17 mouse cellular contexts compared by ENCODE assay signal in the genomic region with DNA sequence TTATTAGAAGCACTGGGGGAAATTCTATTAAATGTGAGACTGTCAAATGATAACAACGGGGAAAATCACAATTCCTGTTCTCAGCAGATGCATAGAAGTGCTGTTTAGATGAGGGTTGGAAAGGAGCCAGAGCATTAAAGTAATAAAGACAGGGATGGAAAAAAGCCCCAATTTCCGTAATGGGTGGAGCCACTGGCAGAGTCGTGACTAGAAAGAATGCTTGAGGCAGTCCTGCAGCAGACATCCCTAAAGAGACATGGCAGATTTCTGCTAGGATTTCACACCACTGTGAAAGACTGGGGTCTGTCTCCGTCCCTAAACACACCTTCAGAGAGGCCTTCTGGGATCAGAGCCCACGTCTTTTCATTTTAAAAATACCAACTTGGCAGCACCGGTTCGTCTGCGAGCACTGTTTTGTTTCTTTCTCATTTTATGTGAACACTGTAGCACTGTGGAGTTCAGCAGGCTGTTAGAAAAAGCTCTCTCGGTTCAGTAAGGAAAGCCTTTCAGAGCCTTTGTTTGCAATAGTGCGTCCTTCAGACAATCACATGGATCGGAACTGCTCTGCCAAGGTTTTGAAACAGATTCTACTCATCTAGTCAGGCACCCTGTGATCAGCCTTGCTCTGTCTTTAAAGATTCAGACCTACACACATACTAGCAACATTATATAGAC. TPM values are rescaled to one million over a fixed set of nuclear protein-coding genes. Genes with fewer than 3 reads are reported as not detected.
DNase-seq lines count a peak whose midpoint lies in the region; ATAC-seq and TF ChIP-seq lines count a peak whose summit lies in the region.
"Had no signal": no experiment of that assay in that cellular context is flagged by ENCODE, and none has a peak within 500 bp of the region (broad histone marks: within the 10 kb centered on the region; RNA-seq: fewer than 3 reads in every experiment).

No protein-coding gene starts in this region.

- no peak for TF ChIP-seq CTCF in kidney, postnatal 0 days (IDR thresholded peaks at IDR 0.05; ENCODE audit: low read depth)
- no peak for TF ChIP-seq CTCF in hindbrain, postnatal 0 days (IDR thresholded peaks at IDR 0.05; ENCODE audit: low read depth)
- no peak for TF ChIP-seq CTCF in midbrain, postnatal 0 days (IDR thresholded peaks at IDR 0.05)

- H3K27ac ChIP-seq in kidney, postnatal 0 days = no peak overlapping the region
- H3K27ac ChIP-seq in embryonic facial prominence, embryonic 15.5 days (replicated peaks) = no peak overlapping the region
- peak overlapping the region; percentile 54 for H3K27ac ChIP-seq in hindbrain, postnatal 0 days
- H3K27ac ChIP-seq in midbrain, postnatal 0 days (ENCODE audit: low read depth, low read length) = peak overlapping the region; percentile 39
- H3K27ac ChIP-seq: embryonic facial prominence, embryonic 12.5 days; gastrocnemius, adult 2 months; heart, embryonic 15.5 days; liver, embryonic 13.5 days; midbrain, embryonic 12.5 days had no signal

- H3K4me1 ChIP-seq in kidney, postnatal 0 days (replicated peaks; ENCODE audit: insufficient read depth, low read length) = no peaks in the 10 kb centered on the region
- peaks cover 3% of the 10 kb centered on the region; the same call in 1 of the 2 replicates for H3K4me1 ChIP-seq in embryonic facial prominence, embryonic 15.5 days
- no peaks in the 10 kb centered on the region for H3K4me1 ChIP-seq in hindbrain, postnatal 0 days (ENCODE audit: insufficient read depth, low read length)
- no peaks in the 10 kb centered on the region for H3K4me1 ChIP-seq in midbrain, postnatal 0 days (ENCODE audit: insufficient read depth, low read length)
- H3K4me1 ChIP-seq: liver, embryonic 13.5 days; midbrain, embryonic 12.5 days had no signal

- no peaks in the 10 kb centered on the region for H3K36me3 ChIP-seq in kidney, postnatal 0 days (ENCODE audit: insufficient read depth, low read length)
- no peaks in the 10 kb centered on the region for H3K36me3 ChIP-seq in embryonic facial prominence, embryonic 15.5 days
- H3K36me3 ChIP-seq in hindbrain, postnatal 0 days (ENCODE audit: insufficient read depth, low read length) = no peaks in the 10 kb centered on the region
- no peaks in the 10 kb centered on the region for H3K36me3 ChIP-seq in midbrain, postnatal 0 days (ENCODE audit: insufficient read depth, low read length)
- H3K36me3 ChIP-seq: embryonic facial prominence, embryonic 12.5 days; heart, embryonic 15.5 days; liver, embryonic 13.5 days; midbrain, embryonic 12.5 days had no signal

- H3K4me3 ChIP-seq in kidney, postnatal 0 days (replicated peaks; ENCODE audit: low read depth, low read length) = no peak overlapping the region
- H3K4me3 ChIP-seq in embryonic facial prominence, embryonic 15.5 days (replicated peaks) = 0 out of 2 replicates have a peak overlapping the region, but pooled peaks have one; percentile 1
- H3K4me3 ChIP-seq in hindbrain, postnatal 0 days (ENCODE audit: low read length) = no peak overlapping the region
- H3K4me3 ChIP-seq in midbrain, postnatal 0 days (ENCODE audit: low read depth, low read length) = no peak overlapping the region
- H3K4me3 ChIP-seq: embryonic facial prominence, embryonic 12.5 days; gastrocnemius, adult 2 months; heart, embryonic 15.5 days; liver, embryonic 13.5 days; midbrain, embryonic 12.5 days had no signal

- peak overlapping the region; percentile 8; the same call in 1 of the 2 replicates for H3K4me2 ChIP-seq in kidney, postnatal 0 days (ENCODE audit: low read length)
- peak overlapping the region; percentile 21 for H3K4me2 ChIP-seq in embryonic facial prominence, embryonic 15.5 days (replicated peaks)
- H3K4me2 ChIP-seq in hindbrain, postnatal 0 days (ENCODE audit: low read depth, low read length) = peak overlapping the region; percentile 8; the same call in 1 of the 2 replicates
- H3K4me2 ChIP-seq in midbrain, postnatal 0 days (ENCODE audit: low read depth, low read length, poor library complexity, severe bottlenecking) = 0 out of 2 replicates have a peak overlapping the region, but pooled peaks have one; percentile 15
- H3K4me2 ChIP-seq: embryonic facial prominence, embryonic 12.5 days; heart, embryonic 15.5 days; liver, embryonic 13.5 days; midbrain, embryonic 12.5 days had no signal

- no peak overlapping the region for H3K9ac ChIP-seq in kidney, postnatal 0 days (ENCODE audit: low read depth, low read length)
- no peak overlapping the region for H3K9ac ChIP-seq in embryonic facial prominence, embryonic 15.5 days
- H3K9ac ChIP-seq in hindbrain, postnatal 0 days (replicated peaks; ENCODE audit: low read length) = no peak overlapping the region
- H3K9ac ChIP-seq in midbrain, postnatal 0 days (replicated peaks; ENCODE audit: low read length, poor library complexity, severe bottlenecking) = no peak overlapping the region
- H3K9ac ChIP-seq: embryonic facial prominence, embryonic 12.5 days; heart, embryonic 15.5 days; liver, embryonic 13.5 days; midbrain, embryonic 12.5 days had no signal

- no peak for ATAC-seq in kidney, postnatal 0 days (replicated peaks; ENCODE audit: low FRiP score, low read depth)
- no peak for ATAC-seq in embryonic facial prominence, embryonic 15.5 days (ENCODE audit: insufficient number of reproducible peaks, low FRiP score, low TSS enrichment, low read depth)
- ATAC-seq in hindbrain, postnatal 0 days = peak; percentile 38; the same call in 1 of the 2 replicates
- no peak for ATAC-seq in midbrain, postnatal 0 days (ENCODE audit: low FRiP score)

- no peaks in the 10 kb centered on the region for H3K27me3 ChIP-seq in kidney, postnatal 0 days (ENCODE audit: insufficient read depth, low read length)
- H3K27me3 ChIP-seq in embryonic facial prominence, embryonic 15.5 days = no peaks in the 10 kb centered on the region
- H3K27me3 ChIP-seq in hindbrain, postnatal 0 days (ENCODE audit: insufficient read depth, low read length) = no peaks in the 10 kb centered on the region
- no peaks in the 10 kb centered on the region for H3K27me3 ChIP-seq in midbrain, postnatal 0 days (ENCODE audit: insufficient read depth, low read length)
- H3K27me3 ChIP-seq: embryonic facial prominence, embryonic 12.5 days; heart, embryonic 15.5 days; liver, embryonic 13.5 days; midbrain, embryonic 12.5 days had no signal

- no peaks in the 10 kb centered on the region for H3K9me3 ChIP-seq in kidney, postnatal 0 days (replicated peaks; ENCODE audit: low read length)
- no peaks in the 10 kb centered on the region for H3K9me3 ChIP-seq in embryonic facial prominence, embryonic 15.5 days (replicated peaks)
- no peaks in the 10 kb centered on the region for H3K9me3 ChIP-seq in hindbrain, postnatal 0 days (ENCODE audit: low read length)
- H3K9me3 ChIP-seq in midbrain, postnatal 0 days (ENCODE audit: low read length) = no peaks in the 10 kb centered on the region
- H3K9me3 ChIP-seq: embryonic facial prominence, embryonic 12.5 days; heart, embryonic 15.5 days; liver, embryonic 13.5 days; midbrain, embryonic 12.5 days had no signal

- DNase-seq in kidney, postnatal 0 days (ENCODE audit: low spot score) = peak; percentile 14
- DNase-seq in kidney, postnatal 25 days = no peak
- peak; percentile 39 for DNase-seq in hindbrain, postnatal 0 days (ENCODE audit: low spot score)
- DNase-seq in midbrain, postnatal 0 days (ENCODE audit: low spot score) = peak; percentile 32
- no peak for DNase-seq in urinary bladder, postnatal 25 days (ENCODE audit: low spot score)
- DNase-seq in gastrocnemius, adult 8-10 months (ENCODE audit: low spot score in 2 of 2) = no peak
- no peak for DNase-seq in ovary, postnatal 36 days (ENCODE audit: low spot score)
- DNase-seq: adrenal gland, postnatal 14 days; cerebellum, adult 18-20 months; gastrocnemius, adult 2 months; kidney, adult 9 months; liver, embryonic 13.5 days; thymus, postnatal 25 days had no signal

- WGBS in kidney, postnatal 0 days = 42% methylated on average over 11 of the region's 11 CpGs
- 38% methylated on average over 11 of the region's 11 CpGs for WGBS in embryonic facial prominence, embryonic 15.5 days
- WGBS in hindbrain, postnatal 0 days = 33% methylated on average over 11 of the region's 11 CpGs
- WGBS in midbrain, postnatal 0 days = 36% methylated on average over 11 of the region's 11 CpGs

RNA-seq across cellular contexts. Expression of a gene that starts 36.8 kb away (rescaled TPM):
- 0.39 and 0.54 TPM in 2 replicates for polyA plus RNA-seq in kidney, postnatal 0 days (2015; fragmentation: Nextera tagmentation; extraction: Ambion mirVana)
- 2.0 and 2.6 TPM in 2 replicates for polyA plus RNA-seq in embryonic facial prominence, embryonic 15.5 days (2015; fragmentation: Nextera tagmentation; extraction: Ambion mirVana)
- total RNA-seq in hindbrain, postnatal 0 days (2014; rRNA removed) = 47.3 and 57.2 TPM in 2 replicates
- 23.7 and 30.4 TPM in 2 replicates for polyA plus RNA-seq in hindbrain, postnatal 0 days (2015; fragmentation: Nextera tagmentation; extraction: Ambion mirVana)
- 24.3 and 25.7 TPM in 2 replicates for total RNA-seq in midbrain, postnatal 0 days (2014; rRNA removed)
- polyA plus RNA-seq in midbrain, postnatal 0 days (2015; fragmentation: Nextera tagmentation; extraction: Ambion mirVana) = 7.8 and 7.9 TPM in 2 replicates
- total RNA-seq in gastrocnemius, adult 8-10 months (2022) = under 1 TPM in 3 of 4 experiments, not detected in 1; 0.09 to 0.12 (median 0.11) TPM

Comparison
In these comparisons a context has a peak if more than half of its experiments do, and no peak if none do; other contexts are left out.
1. DNase-seq: peak in kidney, postnatal 0 days (single experiment), hindbrain, postnatal 0 days (single experiment) and midbrain, postnatal 0 days (single experiment); none in kidney, postnatal 25 days (0 of 2), urinary bladder, postnatal 25 days (single experiment), gastrocnemius, adult 8-10 months (0 of 2) and ovary, postnatal 36 days (single experiment).
2. H3K27ac ChIP-seq: peak in hindbrain, postnatal 0 days (single experiment) and midbrain, postnatal 0 days (single experiment); none in kidney, postnatal 0 days (single experiment) and embryonic facial prominence, embryonic 15.5 days (single experiment).
3. Peak in every context shown above with its lines, with median percentiles within 50 percentile points of each other: H3K4me2 ChIP-seq.